Mouse (Mus musculus): ENCODE data around the gene Slc22a2.
"Not testable (repeated sequence)": the region's sequence is repeated elsewhere in the genome, so short reads cannot be mapped to it uniquely, and the experiment has no call there.

Gene Slc22a2

GRCm38 (mm10) chr17:12631771-12632600 is 48.1 kb downstream of the Slc22a2 start:
- no peak for DNase-seq

GRCm38 (mm10) chr17:12634814-12635213 is 50.9 kb downstream of the Slc22a2 start:
- DNase-seq: no peak

GRCm38 (mm10) chr17:12639585-12639984 is 55.7 kb downstream of the Slc22a2 start:
- DNase-seq: no peak

GRCm38 (mm10) chr17:12641087-12641486 is 57.2 kb downstream of the Slc22a2 start:
- no peak for DNase-seq

GRCm38 (mm10) chr17:12645461-12645860 is 61.5 kb downstream of the Slc22a2 start:
- DNase-seq: no peak

- DNase-seq: no peak
Measured at GRCm38 (mm10) chr17:12652604-12653003, 68.7 kb downstream of the Slc22a2 start.

GRCm38 (mm10) chr17:12654061-12654460 is 70.1 kb downstream of the Slc22a2 start:
- no peak for DNase-seq

GRCm38 (mm10) chr17:12655826-12656225 is 71.9 kb downstream of the Slc22a2 start:
- DNase-seq: no peak

- DNase-seq: no peak
Measured at GRCm38 (mm10) chr17:12658784-12659183, 74.9 kb downstream of the Slc22a2 start.

- DNase-seq: no peak
Measured at GRCm38 (mm10) chr17:12659233-12659632, 75.3 kb downstream of the Slc22a2 start.

GRCm38 (mm10) chr17:12660572-12661260 is 76.8 kb downstream of the Slc22a2 start:
- DNase-seq: no peak

GRCm38 (mm10) chr17:12664156-12664555 is 80.2 kb downstream of the Slc22a2 start:
- DNase-seq: peak; percentile 38 to 46

- DNase-seq: no peak
Measured at GRCm38 (mm10) chr17:12668478-12669362, 84.8 kb downstream of the Slc22a2 start.

GRCm38 (mm10) chr17:12669363-12669679 is 85.4 kb downstream of the Slc22a2 start:
- peak; percentile 48 to 51 for DNase-seq

GRCm38 (mm10) chr17:12671029-12671605 is 87.2 kb downstream of the Slc22a2 start:
- DNase-seq: peak; percentile 67 to 87

GRCm38 (mm10) chr17:12672285-12672790 is 88.4 kb downstream of the Slc22a2 start:
- no peak for DNase-seq

GRCm38 (mm10) chr17:12673871-12674270 is 89.9 kb downstream of the Slc22a2 start:
- DNase-seq: peak in 1 of 2 experiments; percentile 60

GRCm38 (mm10) chr17:12674980-12675379 is 91.0 kb downstream of the Slc22a2 start:
- not testable (repeated sequence) for DNase-seq

GRCm38 (mm10) chr17:12675646-12676045 is 91.7 kb downstream of the Slc22a2 start, which contains the start of gene Slc22a1:
TSS of gene Slc22a1 (minus strand) at chr17:12675829.
- DNase-seq: peak; percentile 85 to 89

GRCm38 (mm10) chr17:12677139-12677538 is 93.2 kb downstream of the Slc22a2 start:
- no peak for DNase-seq

All from kidney, adult 8-10 months (tissue).